Mouse (Mus musculus): ENCODE measurements around the gene Slit3. TPM values are rescaled to one million over a fixed set of nuclear protein-coding genes. Genes with fewer than 3 reads are reported as not detected.
A peak's percentile ranks its signal among the peaks of the same experiment; 100 is the strongest.

Gene Slit3
- total RNA-seq, 4 experiments from 2014 or later, result 12.6 to 18.4 (median 15.0) TPM

DNA sequence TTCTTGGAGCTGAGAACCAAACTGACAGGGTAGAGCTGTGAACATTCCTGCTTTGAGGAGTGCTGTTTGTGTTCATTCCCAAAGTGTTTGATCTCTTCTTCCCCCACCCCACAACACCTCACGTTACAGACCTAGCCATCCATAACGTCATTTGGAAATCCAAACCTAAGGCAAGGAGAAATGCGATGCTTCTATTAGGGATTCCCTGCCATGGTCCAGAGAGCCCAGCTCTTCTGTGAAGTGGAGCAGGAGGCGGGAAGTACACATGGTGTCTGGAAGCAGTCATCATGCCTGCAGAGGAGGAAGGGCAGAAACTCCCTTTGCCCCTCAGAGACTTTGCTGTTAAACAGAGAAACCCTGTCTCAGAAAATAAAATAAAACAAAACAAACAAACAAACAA is 555.7 kb downstream of the Slit3 start:
- no peak for DNase-seq (ENCODE audit: low spot score)

GRCm38 (mm10) chr11:35679976-35680375 is 559.0 kb downstream of the Slit3 start:
- no peak for DNase-seq (ENCODE audit: low spot score)

DNA sequence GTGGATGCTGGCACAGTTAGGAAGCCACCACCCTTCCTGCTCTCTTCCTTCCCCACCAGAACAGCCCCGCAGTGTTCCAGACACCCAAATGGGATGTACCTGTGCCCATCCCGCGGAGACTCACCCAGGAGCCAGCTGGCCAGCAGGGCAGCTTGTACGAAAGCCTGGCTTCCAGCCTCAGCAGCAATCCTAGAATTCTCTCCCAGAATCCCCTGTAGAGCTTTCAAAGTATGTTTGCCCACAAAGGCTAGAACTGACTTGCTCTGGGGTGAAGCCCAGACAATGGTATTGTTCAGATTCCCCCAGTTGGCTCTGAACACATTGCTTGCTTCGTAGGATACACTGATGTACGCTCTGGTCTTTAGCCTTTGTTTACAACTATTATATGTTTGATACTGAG is 566.3 kb downstream of the Slit3 start:
- no peak for DNase-seq (ENCODE audit: low spot score)

GRCm38 (mm10) chr11:35690515-35691281 is 569.7 kb downstream of the Slit3 start:
- no peak for DNase-seq (ENCODE audit: low spot score)

GRCm38 (mm10) chr11:35693136-35693535 is 572.1 kb downstream of the Slit3 start:
- peak; percentile 14 for DNase-seq (ENCODE audit: low spot score)

- DNase-seq (ENCODE audit: low spot score), result no peak
These were observed 572.6 kb downstream of the Slit3 start for GRCm38 (mm10) chr11:35693625-35694024.

GRCm38 (mm10) chr11:35697476-35697875 is 576.5 kb downstream of the Slit3 start:
- DNase-seq (ENCODE audit: low spot score), result no peak

DNA sequence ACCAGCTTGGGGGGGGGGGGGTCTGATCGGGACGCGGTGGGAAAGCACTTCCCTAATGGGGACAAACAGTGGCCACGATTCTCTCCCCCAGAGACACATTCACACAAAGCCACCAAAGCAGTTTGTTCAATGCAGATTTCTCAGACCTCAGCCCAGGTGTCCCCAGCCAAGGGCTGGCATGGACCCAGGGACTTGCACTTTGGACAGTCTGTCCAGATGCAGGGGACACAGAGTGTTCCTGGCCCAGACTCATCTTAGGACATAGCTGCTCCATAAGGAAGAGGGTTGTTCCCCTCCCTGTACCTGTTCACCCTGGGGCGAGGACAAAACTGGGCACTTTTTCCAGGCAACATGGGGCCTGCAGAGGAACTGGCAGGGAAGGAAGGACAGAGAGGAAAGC is 577.9 kb downstream of the Slit3 start:
- peak; percentile 1 for DNase-seq (ENCODE audit: low spot score)

DNA sequence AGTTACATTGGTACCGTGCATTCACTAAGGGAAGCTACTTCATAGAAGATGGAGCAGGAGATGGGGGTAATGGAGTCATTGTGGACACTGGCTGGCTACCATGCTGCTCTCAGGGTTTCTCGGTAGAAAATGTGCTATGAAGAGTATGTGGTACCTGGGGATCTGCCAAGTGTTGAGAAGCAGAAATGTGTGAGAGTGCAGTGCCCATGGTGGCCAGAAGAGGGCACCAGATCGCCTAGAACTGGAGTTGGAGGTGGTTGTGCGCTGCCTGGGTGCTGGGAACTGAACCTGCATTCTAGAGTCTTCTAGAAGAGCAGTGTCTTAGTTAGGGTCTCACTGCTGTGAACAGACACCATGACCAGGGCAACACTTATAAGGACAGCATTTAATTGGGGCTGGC is 582.4 kb downstream of the Slit3 start:
- DNase-seq (ENCODE audit: low spot score), result no peak

DNA sequence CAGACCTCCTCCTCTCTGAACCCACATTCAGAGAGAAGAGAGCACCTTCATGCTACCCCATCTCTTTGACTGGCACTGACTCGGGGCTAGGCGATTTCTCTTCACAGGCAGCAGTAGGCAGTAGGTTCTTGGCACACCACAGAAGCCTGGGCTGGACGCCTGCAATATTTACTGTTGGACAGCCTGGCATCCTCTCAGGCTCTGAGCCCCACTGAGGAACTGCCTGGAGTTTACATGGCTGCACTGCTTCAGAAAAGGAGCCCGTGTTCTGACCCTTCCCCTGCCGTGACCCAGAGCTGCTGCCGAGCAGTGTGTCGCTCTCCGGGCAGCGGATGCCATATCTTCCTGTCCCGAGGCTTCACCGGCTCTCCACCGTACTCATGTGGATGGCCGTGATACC is 583.4 kb downstream of the Slit3 start:
- no peak for DNase-seq (ENCODE audit: low spot score)

DNA sequence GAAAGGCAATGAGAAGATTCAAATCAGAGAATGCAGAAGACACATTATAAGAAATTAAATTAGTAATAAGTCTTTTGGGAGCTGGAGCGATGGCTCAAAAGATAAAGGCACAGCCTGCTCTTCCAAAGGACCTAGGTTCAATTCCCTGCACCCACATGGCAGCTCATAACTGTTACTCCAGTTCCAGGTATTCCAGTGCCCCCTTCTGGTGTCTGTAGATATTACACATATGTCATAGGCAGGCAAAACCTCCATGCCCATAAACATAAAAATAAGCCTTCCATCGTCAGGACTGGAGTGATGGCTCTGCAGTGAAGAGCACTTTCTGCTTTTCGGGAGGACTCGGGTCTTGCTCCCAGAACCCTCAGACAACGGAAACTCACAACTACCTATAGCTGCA is 583.9 kb downstream of the Slit3 start:
- DNase-seq (ENCODE audit: low spot score), result no peak

- DNase-seq (ENCODE audit: low spot score), result no peak
These were observed 586.4 kb downstream of the Slit3 start for GRCm38 (mm10) chr11:35707431-35707830.

DNA sequence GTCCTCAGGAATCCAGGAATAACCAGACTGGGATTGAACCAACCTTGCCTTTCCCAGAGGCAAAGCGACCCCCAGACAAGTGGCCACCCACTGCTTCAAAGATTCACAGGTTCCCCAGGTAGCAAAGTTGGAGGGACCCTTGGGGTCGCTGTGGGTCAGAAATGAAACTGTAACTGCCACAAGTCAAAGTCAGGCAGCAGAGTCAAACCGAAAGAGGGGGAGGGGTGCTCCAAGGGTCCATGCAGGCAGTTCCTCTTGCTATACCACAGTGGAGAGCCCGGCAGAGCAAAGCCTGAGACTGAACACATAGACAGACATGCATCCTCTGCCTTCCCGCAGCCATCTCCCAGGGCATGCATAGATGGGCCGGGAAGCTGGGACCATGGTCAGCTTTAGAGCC is 590.3 kb downstream of the Slit3 start:
- no peak for DNase-seq (ENCODE audit: low spot score)

GRCm38 (mm10) chr11:35718881-35719280 is 597.9 kb downstream of the Slit3 start:
- no peak for DNase-seq (ENCODE audit: low spot score)

DNA sequence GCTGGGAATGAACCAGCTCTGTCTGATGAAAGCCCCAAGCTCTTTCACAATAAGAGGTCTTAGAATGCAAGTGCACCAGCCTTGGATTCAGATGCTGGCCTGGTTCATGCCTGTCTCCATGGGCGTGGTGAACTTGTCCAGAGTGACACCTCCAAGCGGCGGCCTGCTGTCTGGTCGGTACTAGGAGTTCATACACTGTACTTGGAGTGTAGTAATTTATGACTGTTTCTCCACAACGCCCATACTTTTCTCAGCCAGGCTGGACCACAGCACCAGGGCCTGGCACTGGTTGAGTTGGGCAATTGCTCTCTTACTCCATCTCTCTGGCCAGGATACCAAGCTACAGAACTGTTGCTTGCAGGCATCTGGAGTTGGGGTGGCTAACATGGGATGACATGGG is 602.9 kb downstream of the Slit3 start:
- DNase-seq (ENCODE audit: low spot score), result no peak

- no peak for DNase-seq (ENCODE audit: low spot score)
These were observed 605.4 kb downstream of the Slit3 start for GRCm38 (mm10) chr11:35726341-35726846.

- DNase-seq (ENCODE audit: low spot score), result no peak
These were observed 607.2 kb downstream of the Slit3 start for GRCm38 (mm10) chr11:35728200-35728599.

GRCm38 (mm10) chr11:35729186-35729585 is 608.2 kb downstream of the Slit3 start:
- no peak for DNase-seq (ENCODE audit: low spot score)

DNA sequence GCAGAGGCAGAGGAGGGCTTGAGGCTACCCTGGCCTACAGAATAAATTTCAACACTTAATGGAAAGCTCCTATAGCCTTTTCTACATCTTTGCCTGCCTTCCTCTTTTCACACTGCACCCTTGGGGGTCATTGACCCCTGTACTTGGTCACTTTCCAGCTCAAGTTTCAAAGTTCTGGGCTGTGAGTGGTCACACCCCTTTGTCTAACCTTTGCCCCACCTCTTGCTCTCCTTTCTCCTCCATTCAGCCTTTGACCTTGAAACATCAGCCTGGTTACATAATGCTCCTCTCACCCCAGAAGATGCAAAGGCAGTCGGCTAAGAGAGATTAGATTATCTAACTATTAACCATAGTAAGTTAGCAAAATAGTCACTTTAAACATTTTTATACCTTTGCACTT is 611.3 kb downstream of the Slit3 start:
- DNase-seq (ENCODE audit: low spot score), result no peak

DNA sequence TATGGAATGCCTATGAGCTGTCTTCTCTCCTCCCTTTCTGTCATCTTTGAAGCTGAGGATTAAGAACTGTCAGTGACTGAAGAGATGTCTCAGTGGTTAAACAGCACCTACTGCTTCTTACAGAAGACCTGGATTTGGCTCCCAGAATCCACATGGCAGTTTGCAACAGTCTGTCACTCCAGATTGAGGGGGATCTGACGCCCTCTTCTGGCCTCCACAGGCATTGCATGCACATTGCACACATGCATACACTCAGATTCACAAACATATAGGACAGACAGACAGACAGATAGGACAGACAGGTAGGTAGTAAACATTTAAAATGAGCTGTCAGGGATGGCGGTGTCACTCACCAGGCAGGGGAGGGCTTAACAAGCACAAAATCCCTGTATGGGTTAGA is 615.8 kb downstream of the Slit3 start:
- DNase-seq (ENCODE audit: low spot score), result no peak

DNA sequence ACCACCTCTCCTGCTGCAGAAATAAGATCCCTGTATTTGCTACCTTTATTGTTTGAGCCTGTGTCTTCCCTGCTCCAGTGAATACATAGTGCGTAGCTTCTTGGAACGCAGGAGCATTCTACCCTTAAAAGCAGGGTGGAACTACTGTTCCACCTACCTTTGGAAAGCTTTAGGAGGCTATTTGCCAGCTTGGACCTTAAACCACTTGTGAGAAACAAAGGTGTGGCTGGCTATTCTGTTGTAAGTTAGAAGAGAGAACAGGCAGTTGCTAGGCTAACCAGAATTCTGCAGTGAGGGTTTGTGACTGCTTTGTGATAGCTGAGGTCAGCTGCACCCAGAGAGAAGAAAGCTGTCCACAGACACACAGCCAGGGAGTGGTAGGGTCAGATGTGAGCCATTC is 616.2 kb downstream of the Slit3 start:
- DNase-seq (ENCODE audit: low spot score), result no peak

GRCm38 (mm10) chr11:35738102-35738501 is 617.1 kb downstream of the Slit3 start:
- DNase-seq (ENCODE audit: low spot score), result no peak

DNA sequence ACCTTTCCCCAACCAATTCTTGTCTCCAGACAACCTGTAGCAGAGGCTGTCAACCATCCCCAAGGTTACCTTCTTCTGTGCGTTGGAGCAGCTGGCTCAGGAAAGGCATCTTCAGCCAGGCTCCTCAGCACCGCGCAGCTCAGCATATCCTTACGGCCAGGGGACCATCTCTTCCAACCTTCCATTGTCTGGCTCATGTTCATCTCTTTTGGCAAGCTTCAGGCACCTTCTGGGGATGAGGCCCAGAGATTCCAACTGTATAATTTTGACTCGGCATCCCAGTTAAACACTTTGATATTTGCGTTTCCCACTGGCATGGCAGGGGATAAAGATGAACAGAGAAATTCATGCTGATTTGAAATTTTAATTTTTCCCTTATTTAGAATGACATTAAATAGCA is 622.6 kb downstream of the Slit3 start:
- DNase-seq (ENCODE audit: low spot score), result no peak

DNA sequence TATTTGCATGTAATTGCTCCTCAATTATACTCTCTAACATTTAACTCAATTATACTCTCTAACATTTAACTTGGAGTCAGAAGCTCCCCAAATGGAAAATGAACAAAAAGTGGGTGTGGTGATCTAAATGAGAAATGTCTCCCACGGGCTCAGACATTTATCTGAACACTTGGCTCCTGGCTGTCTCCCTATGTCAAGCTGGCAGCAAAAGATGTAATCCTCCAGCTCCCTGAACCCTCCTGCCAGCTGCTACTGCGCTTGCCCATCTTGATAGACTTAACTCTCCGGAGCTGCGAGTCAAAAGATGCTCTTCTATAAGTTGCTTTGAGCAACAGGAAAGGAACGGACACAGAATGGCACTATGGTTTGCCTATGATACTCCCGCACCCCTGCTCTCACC is 623.5 kb downstream of the Slit3 start:
- DNase-seq (ENCODE audit: low spot score), result no peak

Measured in heart, adult 8-10 months (tissue).